Mouse (Mus musculus): ENCODE data around the gene Trp53inp2.

DNA sequence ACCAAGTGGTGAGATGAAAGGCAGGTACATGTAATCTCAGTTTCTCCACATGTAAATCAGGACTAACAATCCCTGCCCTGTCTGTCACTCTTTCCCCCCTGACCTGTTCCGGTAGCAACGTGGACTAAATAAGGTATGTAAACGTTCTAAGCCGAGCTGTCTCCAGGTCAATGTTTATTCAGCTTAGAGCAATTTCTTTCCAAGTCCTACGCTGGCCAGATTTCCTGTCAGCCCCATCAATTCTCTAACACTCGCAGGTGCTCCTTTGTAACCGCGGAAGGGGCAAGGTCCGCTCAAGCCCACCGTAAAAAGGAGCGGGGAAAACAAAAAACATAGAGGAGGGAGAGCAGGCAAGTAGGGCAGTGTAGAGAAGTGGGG is 190 bp downstream of the Trp53inp2 start:
- TF ChIP-seq CTCF (IDR thresholded peaks at IDR 0.05; ENCODE audit: borderline replicate concordance, extremely low read depth, insufficient read depth, insufficient read length) (no peak), POLR2A (IDR thresholded peaks at IDR 0.05; ENCODE audit: borderline replicate concordance, extremely low read depth, insufficient read depth, insufficient read length, poor library complexity, severe bottlenecking) (no peak)
